Mouse (Mus musculus): ENCODE data around the gene Naga.

- TF ChIP-seq CTCF (IDR thresholded peaks at IDR 0.05; ENCODE audit: insufficient read depth, low read length) = no peak
- no peak for TF ChIP-seq POLR2A (IDR thresholded peaks at IDR 0.05; ENCODE audit: borderline replicate concordance, extremely low read depth, low read depth, low read length)
Observed at GRCm38 (mm10) chr15:82368146-82368545, 29.4 kb upstream of the Naga start.
